Comparison of ENCODE assay signal across 22 mouse cellular contexts in the genomic region with DNA sequence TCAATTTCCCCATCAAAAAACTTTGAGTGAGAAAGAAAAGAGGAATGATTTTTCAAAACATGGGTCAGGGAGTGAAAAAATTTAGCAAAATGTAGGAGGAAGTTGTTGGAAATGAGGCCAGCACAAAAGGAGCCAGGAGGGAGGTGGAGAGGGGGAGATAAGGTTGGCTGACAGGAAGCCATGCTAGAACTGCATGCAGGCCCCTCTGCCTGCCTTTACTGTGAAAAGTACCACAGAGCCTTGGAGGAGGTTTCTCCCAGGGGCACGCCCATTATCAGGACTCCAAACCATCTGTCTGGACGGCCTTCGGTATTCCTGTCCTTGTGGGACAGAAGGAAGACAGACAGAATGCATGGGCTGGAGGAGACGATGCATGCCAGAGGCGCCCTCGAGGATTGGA.
"Had no signal": no experiment of that assay in that cellular context is flagged by ENCODE, and none has a peak within 500 bp of the region (broad histone marks: within the 10 kb centered on the region; RNA-seq: fewer than 3 reads in every experiment).

No protein-coding gene starts in this region.

- H3K4me1 ChIP-seq: kidney, embryonic 15.5 days; limb, embryonic 13.5 days; liver, embryonic 12.5 days; liver, embryonic 15.5 days; midbrain, embryonic 12.5 days; midbrain, embryonic 15.5 days; neural tube, embryonic 12.5 days; neural tube, embryonic 15.5 days; stomach, embryonic 15.5 days had no signal

- H3K27me3 ChIP-seq: kidney, embryonic 15.5 days; limb, embryonic 13.5 days; liver, embryonic 12.5 days; liver, embryonic 15.5 days; lung, embryonic 15.5 days; midbrain, embryonic 12.5 days; midbrain, embryonic 15.5 days; neural tube, embryonic 12.5 days; neural tube, embryonic 15.5 days; stomach, embryonic 15.5 days had no signal

- ATAC-seq: liver, embryonic 12.5 days; midbrain, embryonic 15.5 days had no signal

- H3K36me3 ChIP-seq: kidney, embryonic 15.5 days; limb, embryonic 13.5 days; liver, embryonic 12.5 days; liver, embryonic 15.5 days; lung, embryonic 15.5 days; midbrain, embryonic 12.5 days; midbrain, embryonic 15.5 days; neural tube, embryonic 12.5 days; neural tube, embryonic 15.5 days; stomach, embryonic 15.5 days had no signal

- H3K9me3 ChIP-seq: kidney, embryonic 15.5 days; limb, embryonic 13.5 days; liver, embryonic 12.5 days; liver, embryonic 15.5 days; lung, embryonic 15.5 days; midbrain, embryonic 12.5 days; midbrain, embryonic 15.5 days; neural tube, embryonic 12.5 days; neural tube, embryonic 15.5 days; stomach, embryonic 15.5 days had no signal

- H3K9ac ChIP-seq: kidney, embryonic 15.5 days; limb, embryonic 13.5 days; liver, embryonic 12.5 days; liver, embryonic 15.5 days; lung, embryonic 15.5 days; midbrain, embryonic 12.5 days; midbrain, embryonic 15.5 days; neural tube, embryonic 12.5 days; neural tube, embryonic 15.5 days; stomach, embryonic 15.5 days had no signal

- DNase-seq: kidney, adult 8-10 months; kidney, postnatal 10 days; kidney, postnatal 36 days; left cerebral cortex, postnatal 4 days; liver; lung, adult 18-20 months; lung, postnatal 10 days; lung, postnatal 36 days; retina, postnatal 1 day; right cerebral cortex, postnatal 25 days; spleen, adult 18-20 months; thymus, postnatal 25 days had no signal

- H3K4me3 ChIP-seq: kidney, embryonic 15.5 days; limb, embryonic 13.5 days; liver, embryonic 12.5 days; liver, embryonic 15.5 days; lung, embryonic 15.5 days; midbrain, embryonic 12.5 days; midbrain, embryonic 15.5 days; neural tube, embryonic 12.5 days; neural tube, embryonic 15.5 days; stomach, embryonic 15.5 days had no signal

- H3K4me2 ChIP-seq: kidney, embryonic 15.5 days; limb, embryonic 13.5 days; liver, embryonic 12.5 days; liver, embryonic 15.5 days; lung, embryonic 15.5 days; midbrain, embryonic 12.5 days; midbrain, embryonic 15.5 days; neural tube, embryonic 12.5 days; neural tube, embryonic 15.5 days; stomach, embryonic 15.5 days had no signal

- H3K27ac ChIP-seq: kidney, embryonic 15.5 days; limb, embryonic 13.5 days; liver, embryonic 12.5 days; liver, embryonic 15.5 days; lung, embryonic 15.5 days; midbrain, embryonic 12.5 days; midbrain, embryonic 15.5 days; neural tube, embryonic 12.5 days; neural tube, embryonic 15.5 days; stomach, embryonic 15.5 days had no signal
